Mouse (Mus musculus) lung, adult 18-20 months (tissue): ENCODE data around the gene Myo16.

Source experiments
- DNase-seq, 2 experiments: peaks; one replicate each; pipeline ENCODE4 v3.0.0; 2022; ENCODE audit warnings: mixed read lengths in 2 of 2

The Myo16 gene

DNA sequence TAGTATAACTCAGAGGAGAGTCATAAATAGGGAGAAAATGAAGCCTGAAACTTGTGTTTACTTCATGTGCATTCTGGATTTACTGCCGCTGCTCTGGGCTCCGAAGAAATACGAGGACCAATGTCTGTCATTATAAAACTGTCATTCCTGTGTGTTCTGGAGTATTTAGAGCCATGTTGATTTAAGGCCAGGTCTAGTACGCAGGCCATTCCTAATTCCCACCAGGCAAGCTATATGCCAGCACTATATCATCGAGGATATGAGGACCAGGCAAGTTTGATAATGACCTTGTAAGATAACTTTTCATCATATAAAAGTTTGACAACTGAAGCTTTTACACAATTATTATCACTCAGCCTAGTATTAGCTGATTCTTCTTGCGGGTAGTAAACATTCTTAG lies 153.6 kb downstream of the Myo16 start:
- DNase-seq, result no peak

DNA sequence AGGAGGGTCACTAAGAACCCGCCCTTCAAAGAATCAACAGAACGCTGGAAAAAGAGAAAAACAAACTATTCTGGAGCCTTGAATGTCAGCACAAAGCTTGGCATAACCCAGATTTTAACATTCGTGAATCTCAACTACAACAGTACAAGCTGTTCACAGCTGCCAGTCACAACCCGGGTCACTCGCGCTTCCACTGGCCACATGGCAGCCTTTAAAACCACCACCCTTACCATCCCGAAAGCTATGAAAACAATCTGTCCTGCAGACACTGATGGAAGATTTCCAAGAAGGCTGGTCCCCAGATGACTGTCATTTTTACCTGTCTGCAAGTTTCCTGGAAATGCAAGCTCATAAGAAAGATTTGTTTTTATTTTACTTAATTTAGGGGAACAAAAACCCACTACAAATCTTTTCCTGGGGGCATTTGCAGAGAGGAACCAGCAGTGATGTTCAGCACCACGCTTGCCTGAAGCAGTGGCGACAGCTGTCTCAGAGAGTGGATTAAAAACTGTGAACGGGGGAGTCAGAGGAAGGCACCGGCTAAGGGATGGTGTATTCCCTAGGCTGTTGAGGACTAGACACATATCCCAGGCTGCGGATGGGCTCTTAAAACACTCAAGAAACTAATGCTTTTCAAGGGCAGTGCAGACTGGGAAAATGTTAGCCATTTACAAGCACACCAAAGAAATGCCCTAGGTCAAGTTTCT lies 154.2 kb downstream of the Myo16 start:
- DNase-seq, result no peak

DNA sequence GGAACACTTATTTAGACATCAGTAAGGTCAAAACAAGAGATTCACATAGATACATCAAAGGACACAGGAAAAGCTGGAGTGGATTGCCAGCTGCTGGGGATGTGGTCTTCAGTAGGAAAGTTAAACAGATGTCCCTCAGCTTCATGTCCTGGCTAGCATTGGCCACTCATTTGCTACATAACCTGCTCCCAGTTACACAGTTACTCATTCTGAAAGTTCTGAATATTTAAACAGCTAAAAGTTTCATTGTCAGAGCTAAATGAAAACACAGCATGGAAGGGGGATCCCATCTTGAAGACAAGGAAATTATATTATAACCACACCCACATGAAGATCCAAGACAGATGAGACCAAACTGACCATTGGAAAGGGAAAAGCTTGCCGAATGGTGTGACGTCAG lies 156.8 kb downstream of the Myo16 start:
- DNase-seq, result no peak

DNA sequence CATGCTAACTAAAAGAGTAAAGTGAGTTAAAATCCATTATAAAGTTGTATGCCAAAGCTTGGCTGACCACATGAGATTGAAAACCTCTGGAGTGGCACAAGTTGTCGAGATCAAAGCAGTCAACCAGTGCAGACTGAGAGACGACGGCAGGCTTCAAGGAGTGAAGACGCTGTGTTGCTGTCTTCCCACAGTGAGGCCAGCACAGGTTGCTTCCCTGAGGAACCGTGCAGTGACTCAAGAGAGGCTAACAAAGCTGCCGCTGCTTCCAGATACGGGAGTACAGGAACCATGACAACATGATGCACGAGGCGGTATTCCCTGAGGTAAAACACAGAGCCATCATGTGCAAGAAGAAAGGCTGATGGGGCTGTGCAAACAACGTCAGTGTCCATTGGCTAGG lies 158.6 kb downstream of the Myo16 start:
- DNase-seq, result no peak

DNA sequence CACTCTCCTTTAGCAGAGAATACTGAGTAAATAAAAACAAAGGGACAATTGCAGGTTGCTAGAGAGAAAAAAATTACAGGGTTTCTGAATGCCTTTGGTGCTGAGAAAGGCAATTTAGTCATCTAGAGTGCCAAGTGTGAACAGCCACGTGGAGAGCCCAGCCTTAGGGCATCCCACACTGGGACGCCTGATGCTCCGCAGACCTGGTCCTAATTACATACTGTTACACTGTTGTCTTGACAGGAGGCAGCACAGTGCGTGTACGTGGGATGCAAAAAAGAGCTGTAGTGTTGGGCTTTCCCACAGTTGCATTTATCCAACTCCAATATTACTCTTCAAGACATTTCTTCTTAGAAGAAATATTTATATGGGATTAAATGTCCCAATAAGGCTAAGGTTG lies 162.5 kb downstream of the Myo16 start:
- no peak for DNase-seq

DNA sequence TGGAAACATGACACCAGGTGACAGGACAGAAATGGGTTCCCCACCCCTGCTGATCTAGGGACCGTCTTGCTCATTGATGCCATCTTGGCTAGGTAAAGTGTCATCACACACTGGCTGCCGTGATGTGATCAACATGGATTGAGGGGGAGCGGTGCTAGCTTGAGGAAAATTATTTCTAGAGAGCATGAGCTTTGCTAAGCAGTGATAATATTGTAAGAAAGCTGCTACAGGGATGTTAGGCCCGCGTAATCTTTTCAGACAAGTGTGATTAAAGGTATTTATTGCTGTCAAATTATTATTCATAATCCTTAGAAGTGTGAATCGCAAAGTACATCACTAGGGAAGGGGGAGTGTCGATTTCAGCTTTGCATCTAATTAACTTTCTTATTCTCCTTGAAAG lies 164.4 kb downstream of the Myo16 start:
- no peak for DNase-seq

DNA sequence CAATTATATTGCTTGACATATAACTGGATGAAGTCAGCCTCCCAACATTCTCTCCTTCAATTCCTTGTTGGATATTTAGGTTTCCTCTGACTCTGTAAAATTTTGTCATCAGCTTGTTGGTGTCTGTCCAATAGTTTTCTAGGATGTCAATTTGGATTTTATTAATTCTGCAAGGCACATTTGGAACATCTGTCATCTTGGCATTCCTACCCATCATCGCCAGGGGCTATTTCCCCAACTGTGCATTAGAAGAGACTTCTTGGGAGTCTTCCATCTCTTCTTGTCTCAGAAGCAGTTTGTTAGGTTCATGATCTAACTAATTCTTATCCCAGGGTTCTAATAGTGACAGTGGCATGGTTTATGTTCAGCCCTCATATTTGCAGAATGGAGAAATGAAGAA lies 196.7 kb downstream of the Myo16 start:
- no peak for DNase-seq

DNA sequence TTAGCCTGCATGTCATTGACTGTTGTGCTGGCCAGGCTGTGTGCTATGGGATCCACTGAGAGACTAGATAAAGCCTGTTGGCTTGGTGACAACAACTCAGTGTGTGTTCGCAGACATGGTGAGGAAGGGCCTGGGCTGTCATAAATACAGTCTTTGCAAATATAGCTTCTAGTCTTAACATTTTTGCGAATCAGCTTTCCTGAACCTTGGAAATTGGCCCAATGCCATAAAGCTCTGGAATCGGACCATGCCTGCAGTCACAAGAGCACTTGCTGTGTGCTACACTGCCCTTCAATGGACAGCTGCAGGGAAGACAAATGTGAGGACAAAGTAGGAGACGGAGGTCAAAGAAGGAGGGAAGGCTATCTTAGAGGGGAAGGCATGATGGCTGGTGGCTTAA lies 205.0 kb downstream of the Myo16 start:
- DNase-seq, result no peak

DNA sequence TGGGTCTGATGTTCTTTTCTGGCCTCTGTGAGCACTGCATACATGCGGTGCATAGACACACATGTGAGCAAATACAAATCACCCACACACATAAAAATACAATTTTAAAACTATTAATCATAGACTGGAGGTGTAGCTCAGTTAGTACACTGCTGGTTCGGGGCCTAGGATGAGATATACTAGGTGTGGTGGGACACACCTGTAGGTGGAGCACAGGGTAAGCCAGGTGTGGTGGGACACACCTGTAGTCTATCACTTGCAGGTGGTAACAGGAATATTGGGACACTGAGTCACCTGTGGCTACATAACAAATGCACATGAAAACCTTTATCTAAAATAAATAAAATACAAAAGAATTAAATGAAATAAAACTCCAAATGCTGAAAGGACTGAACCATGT lies 209.2 kb downstream of the Myo16 start:
- no peak for DNase-seq

DNA sequence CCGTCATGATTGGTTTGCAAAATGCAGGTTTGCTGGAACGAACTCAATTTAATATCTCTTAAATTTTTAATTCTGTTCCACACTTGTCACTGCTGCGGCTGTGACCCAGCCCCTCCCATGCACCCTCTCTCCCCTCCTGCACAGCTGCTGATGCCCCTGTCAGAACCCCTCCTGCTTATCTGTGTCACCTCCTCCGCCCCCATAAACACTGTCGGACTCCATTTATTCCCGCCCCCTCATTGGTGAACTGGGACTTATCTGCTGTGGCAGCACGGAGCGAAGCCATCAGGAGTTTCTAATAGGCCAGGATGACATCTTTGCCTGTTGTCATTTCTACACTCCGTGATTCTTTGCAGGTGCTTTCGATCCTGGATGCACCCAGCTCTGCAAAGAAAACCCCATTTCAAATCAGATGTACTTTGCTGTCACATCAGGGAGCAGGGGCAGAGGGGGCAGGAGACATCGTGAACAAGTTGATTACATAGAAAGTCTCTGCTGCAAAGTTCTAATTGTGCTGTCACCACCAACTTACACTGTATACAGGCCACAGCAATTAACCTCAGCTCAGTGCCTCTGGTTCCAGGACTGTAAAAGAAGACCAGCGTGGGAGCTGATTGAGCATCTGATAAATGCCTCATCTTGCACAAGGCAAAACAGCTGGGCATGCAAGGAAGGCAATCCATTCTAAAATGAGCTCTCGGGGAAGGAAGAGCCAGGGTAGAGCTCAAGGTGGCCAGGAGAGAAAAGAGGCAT lies 210.1 kb downstream of the Myo16 start:
- DNase-seq, result no peak

DNA sequence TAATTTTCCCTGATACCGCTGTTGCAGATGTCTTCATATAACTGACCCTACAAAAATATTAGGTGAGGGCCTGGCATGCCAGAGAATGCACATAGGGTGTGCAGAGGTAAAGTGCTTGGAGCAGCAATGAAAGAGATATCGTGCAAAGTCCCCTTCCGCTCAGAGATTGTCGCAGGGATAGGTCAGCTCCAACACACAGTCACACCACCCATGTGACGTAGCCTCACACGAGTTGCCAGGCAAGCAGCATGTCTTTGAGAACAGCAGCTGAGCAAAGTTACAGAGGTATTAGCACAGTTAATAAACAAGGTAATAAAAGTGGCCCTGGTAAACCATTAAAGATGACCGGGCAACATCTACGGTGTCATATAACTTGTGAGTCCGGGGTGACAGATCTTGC lies 212.4 kb downstream of the Myo16 start:
- no peak for DNase-seq

DNA sequence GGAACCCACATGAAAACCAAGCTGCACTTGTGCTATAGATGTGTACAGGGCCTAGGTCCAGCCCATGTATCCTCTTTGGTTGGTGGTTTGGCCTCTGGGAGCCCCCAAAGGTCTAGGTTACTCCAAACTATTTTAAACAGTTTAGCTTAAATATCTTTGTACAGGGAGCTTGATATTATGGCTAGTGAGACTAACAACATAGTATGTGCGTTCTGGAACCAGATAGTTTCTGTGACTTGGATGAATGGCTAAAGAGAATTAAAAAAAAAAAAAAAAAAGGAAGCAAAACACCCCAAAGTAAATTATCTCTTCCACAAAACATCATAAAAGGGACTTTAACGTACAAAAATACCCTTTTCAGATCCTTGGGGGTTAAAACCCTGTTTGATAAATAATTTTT lies 218.9 kb downstream of the Myo16 start:
- no peak for DNase-seq

DNA sequence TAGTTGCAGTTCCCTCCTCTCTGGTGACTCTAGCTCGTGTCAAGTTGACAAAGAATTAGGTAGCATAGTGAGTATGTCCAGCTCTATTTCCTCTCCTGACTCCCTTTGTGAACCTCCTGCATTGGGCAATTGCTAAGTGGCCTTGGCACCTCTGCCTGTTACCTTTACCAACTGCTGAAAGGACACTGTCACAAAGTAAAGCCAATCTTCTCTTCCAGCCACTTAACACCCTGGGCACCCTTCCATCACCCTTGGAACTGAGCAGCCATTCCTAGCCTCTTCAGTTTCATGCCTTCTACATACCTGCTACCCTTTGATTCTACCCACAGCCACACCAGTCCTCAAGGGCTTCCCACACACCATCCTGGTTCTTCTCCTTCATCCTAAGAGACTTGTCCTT lies 233.4 kb downstream of the Myo16 start:
- peak in 1 of 2 experiments; percentile 4 for DNase-seq

DNA sequence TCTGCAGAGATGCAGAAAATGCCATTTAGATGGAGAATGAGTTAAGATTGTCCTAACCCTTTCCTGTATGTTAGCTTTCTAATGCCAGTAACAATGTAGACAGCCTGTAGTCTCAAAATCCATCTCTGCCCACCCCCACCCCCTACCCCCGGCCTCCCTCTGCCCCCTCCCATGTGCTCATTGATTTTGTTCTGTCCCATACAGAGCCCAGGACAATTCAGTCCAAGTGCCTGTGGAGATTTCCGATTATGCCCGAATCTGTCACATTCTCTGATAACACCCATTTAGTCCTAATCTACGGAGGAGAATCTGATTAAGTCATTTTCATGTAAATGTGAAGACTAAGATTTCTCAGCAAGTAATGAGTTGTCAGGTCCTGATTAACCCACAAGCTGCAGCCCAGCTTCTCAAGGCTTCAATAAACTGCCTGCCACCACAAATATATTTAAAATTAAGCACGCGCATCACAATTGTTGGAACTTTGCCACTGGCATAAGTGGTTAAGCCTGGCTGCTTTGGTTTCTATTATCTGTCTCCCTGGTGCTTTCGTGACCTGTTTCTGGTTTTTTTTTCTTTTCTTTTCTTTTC lies 237.5 kb downstream of the Myo16 start:
- DNase-seq, result no peak

DNA sequence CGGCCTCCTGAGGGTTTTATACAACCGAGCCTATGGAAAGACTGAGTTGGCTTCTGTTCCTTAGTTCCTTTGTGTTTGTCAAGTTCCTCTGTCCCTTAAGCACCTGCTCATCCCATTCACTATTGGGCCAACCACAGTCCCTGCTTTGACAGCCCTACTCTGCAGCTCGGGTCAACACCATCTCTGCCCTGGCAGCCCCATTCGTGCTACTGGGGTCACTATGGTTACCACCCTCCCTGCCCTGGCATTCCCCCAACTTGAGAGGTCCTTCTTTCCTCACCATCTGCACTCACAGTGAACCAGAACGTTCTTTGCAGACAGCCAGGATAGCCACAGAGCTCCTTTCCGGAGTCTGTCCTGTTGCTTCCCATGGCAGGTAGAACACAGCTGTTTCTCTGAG lies 238.2 kb downstream of the Myo16 start:
- no peak for DNase-seq

DNA sequence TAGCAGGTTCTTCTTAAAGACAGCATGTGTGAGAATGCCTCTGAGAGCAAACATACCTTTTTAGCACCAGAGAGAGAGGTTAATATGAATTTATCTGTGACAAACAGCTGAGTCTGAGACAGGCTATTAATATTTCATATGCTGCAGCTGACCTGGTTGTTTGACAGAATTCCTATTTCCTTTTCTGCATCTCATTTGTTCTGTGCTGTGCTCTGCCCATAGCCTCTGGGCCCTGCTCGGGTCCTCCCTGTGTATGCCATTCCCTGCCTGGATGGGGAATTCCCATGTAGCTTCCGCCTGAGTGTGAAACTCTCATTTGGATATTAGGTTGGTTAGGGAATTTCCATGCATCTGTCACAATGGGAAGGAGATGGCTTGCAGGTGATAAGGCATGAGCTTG lies 240.8 kb downstream of the Myo16 start:
- DNase-seq, result no peak

DNA sequence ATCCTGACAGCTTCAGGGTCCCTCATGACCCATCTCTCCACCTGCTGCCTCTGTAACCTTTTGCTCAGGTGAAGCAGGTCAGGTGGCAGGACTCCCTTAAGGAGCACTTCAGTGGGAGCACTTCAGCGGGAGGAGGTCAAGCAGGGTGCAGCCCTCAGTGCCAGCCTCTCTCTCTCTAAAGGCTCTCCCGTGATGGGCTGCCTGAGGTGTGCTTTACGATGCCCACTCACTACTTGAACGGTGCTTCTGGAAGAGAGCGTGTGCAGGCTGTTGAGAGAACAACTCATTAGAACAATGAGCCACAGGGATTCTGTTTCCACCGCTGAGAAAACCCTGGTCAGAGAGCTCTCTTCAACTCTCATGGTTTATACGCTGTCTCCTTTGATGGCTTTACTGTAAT lies 241.4 kb downstream of the Myo16 start:
- peak in 1 of 2 experiments; percentile 2 for DNase-seq

DNA sequence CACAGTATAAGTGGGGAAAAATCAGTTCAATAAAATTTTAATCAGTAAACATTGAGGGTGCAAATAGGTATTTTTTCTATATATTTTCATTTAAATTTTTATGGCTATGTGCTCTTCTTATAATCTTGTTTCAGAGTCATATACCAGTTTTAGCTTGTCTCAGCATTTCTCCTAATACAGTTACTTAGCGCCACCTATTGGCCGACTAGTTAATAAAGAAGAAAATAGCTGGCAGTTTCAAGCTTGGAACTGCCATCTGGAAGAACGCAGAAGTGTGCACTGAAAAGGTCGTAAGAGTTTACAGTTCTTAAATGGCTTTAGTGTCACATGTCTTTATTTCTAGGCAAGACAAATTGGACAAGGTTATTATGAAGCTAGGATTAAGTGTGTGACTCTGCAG lies 248.9 kb downstream of the Myo16 start:
- DNase-seq, result peak in 1 of 2 experiments; percentile 17

DNA sequence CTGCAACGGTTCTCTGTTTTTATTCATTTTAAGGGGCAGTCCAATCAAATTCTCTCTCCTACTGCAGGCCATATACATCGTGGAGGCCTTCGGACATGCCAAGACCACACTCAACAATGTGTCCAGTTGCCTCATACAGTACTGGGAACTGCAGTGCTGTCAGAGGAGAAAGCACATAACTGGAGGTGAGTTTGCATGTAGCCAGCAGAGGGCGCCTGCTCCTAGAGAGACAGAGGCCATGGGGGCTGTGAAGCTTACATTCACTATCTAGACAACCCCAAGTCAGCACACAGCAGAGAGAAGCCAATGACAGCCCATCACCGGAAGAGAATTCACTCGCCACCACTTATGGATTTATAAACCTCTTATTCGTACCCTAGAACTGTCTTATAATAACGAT lies 251.8 kb downstream of the Myo16 start:
- peak in 1 of 2 experiments; percentile 20 for DNase-seq

DNA sequence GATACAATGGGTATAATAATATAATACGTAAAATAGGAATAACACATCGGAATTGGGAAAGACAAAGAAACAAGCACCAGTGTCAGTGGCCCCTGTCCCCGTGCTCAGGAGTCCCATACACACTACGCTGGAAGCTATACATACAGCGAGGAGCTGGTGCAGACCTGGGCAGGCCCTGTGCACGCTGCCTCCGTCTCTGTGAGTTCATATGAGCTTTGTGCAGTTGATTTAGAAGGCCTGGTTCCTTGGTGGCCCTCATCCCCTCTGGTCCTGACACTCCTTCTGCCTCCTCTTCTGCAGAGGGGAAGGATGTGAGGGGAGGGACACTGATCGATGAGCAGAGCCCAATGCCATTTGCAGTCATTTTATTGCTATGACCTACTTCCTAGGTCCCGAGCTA lies 255.3 kb downstream of the Myo16 start:
- DNase-seq, result no peak

DNA sequence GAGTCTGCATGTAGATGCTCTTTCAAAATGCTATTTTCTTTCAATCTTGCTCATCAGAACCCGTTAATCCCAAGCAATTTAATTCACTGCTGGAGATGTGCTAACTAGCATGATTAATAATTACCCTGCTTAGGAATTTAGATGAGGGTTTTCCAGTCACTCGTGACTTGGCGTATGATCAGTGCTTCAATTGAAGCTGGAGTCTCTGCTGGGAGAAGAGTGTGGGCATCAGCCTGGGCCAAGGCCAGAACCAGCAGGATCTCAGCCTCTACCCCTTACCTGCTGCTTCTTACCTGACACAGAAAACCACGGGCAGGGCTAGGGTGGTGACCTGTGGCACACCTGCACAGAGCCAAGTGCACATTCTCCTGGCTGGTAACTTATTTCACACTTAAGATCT lies 257.8 kb downstream of the Myo16 start:
- DNase-seq, result no peak

DNA sequence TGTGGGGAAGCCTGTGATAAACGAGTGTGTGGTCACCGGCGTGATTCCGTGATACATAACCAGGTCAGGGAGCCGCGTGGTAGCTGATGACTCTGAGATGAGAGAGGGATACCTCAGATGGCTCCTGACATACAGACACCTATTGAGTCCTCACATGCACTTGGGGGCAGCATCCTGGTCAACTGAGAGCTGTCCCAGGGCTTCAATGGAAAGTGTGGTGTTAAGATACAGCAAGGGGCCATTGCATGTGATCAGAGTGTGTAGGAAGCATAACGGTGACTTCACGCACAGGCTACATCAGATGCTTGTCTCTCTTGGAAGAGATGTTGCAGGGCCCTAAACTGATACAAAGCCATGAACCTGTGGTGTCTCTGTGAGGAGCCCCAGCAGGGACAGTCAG lies 260.2 kb downstream of the Myo16 start:
- DNase-seq, result no peak

DNA sequence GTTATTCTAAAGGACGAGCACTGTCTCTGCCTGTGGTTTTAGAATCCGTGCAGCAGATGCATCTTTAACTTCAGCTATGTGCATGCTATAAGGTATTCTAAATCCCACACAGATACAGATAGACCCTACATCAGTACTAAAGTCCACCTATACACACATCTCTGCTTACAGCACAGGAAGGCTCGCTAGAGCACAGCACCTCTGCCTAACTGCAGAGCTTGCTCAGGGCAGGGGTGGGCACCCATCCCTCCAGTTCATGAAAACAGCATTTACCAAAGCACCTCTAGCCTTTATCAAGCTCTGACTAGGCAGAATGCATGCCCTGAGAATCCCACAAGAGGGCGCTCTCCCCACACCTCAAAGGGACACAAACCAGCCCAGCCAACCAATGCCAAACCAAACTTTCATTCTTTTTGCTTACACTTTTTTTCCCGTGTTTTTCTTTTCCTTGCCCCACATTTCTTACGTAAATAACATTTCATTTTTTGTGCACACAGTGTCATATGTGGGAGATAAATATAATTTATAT lies 261.0 kb downstream of the Myo16 start:
- peak; percentile 44 to 54 for DNase-seq

DNA sequence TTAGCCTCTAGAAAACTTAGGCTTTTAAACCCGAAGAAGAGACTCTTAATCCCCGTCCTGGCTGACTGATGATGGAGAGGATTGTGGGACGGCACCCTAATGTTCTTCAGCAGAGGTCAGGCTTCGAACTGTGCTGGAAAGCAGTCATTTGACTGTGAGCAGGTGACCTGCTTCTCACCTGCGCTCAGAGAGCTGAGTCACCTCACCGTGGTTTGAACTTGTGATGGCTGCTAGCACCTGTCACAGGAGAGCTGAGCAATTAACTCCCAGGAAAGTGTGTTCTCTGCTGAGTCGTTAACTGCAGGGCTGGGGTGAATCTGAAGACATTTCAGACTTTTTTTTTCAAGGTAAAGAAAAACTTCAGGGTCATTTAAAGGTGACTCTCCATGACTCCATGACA lies 261.6 kb downstream of the Myo16 start:
- no peak for DNase-seq
